Comparison of ENCODE assay signal across 9 mouse cellular contexts in the genomic region with DNA sequence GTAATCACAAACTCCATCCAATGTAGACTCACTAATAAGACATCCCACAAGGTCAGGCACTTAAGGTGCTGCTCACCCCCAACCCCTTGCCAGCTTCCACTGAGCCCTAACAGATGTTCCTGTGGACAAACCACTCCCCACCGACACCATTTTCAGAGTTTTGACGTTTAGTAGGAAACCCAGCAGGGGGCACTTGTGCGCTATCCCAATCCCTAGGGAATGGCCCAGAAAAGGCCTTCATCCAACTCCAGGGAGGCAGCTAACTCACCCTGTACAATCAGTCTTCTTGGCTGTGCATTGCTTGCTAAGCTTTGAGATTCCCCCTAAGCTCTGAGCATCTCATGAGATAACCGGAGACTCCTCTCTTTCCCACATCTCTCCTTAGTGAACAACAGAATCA.
A peak's percentile ranks its signal among the peaks of the same experiment; 100 is the strongest.
DNase-seq lines count a peak whose midpoint lies in the region; ATAC-seq lines count a peak whose summit lies in the region.
"Had no signal": no experiment of that assay in that cellular context is flagged by ENCODE, and none has a peak within 500 bp of the region (broad histone marks: within the 10 kb centered on the region; RNA-seq: fewer than 3 reads in every experiment).

No protein-coding gene starts in this region.

- H3K27ac ChIP-seq in forebrain, embryonic 11.5 days (ENCODE audit: low read depth, low read length) = no peak overlapping the region
- H3K27ac ChIP-seq in forebrain, embryonic 12.5 days = no peak overlapping the region
- H3K27ac ChIP-seq: midbrain, embryonic 12.5 days had no signal

- no peak overlapping the region for H3K4me3 ChIP-seq in forebrain, embryonic 11.5 days (ENCODE audit: low read depth, low read length)
- no peak overlapping the region for H3K4me3 ChIP-seq in forebrain, embryonic 12.5 days (replicated peaks)
- H3K4me3 ChIP-seq: midbrain, embryonic 12.5 days had no signal

- whole genome bisulfite sequencing in forebrain, embryonic 11.5 days = 59% methylated on average over 4 of the region's 4 CpGs
- WGBS in forebrain, embryonic 12.5 days = 65% methylated on average over 4 of the region's 4 CpGs

- ATAC-seq in forebrain, embryonic 11.5 days (replicated peaks; ENCODE audit: low FRiP score) = no peak
- no peak for ATAC-seq in forebrain, embryonic 12.5 days (ENCODE audit: low FRiP score)
- no peak for ATAC-seq in activated CD4-positive, CD25-positive, alpha-beta regulatory T cell, adult 4 months

- no peaks in the 10 kb centered on the region for H3K36me3 ChIP-seq in forebrain, embryonic 11.5 days (ENCODE audit: control insufficient read depth, insufficient read depth, low read length)
- H3K36me3 ChIP-seq in forebrain, embryonic 12.5 days (replicated peaks) = no peaks in the 10 kb centered on the region
- H3K36me3 ChIP-seq: midbrain, embryonic 12.5 days had no signal

- H3K9ac ChIP-seq in forebrain, embryonic 11.5 days (ENCODE audit: low read length) = no peak overlapping the region
- H3K9ac ChIP-seq in forebrain, embryonic 12.5 days = no peak overlapping the region
- H3K9ac ChIP-seq: midbrain, embryonic 12.5 days had no signal

- peak; percentile 50 for DNase-seq in forebrain, embryonic 11.5 days (ENCODE audit: low spot score)
- DNase-seq in ovary, postnatal 36 days (ENCODE audit: low spot score) = peak; percentile 29
- no peak for DNase-seq in ovary, postnatal 10 days (ENCODE audit: low spot score)
- DNase-seq in layer of hippocampus, adult 9-10 months (ENCODE audit: low spot score) = peak; percentile 15
- peak; percentile 38 for DNase-seq in right cerebral cortex, postnatal 4 days
- no peak for DNase-seq in natural killer cell, adult 2 months (ENCODE audit: low spot score in 2 of 2)

- H3K4me2 ChIP-seq in forebrain, embryonic 11.5 days (ENCODE audit: low read depth, low read length, severe bottlenecking) = no peak overlapping the region
- H3K4me2 ChIP-seq in forebrain, embryonic 12.5 days = no peak overlapping the region
- H3K4me2 ChIP-seq: midbrain, embryonic 12.5 days had no signal

- no peaks in the 10 kb centered on the region for H3K9me3 ChIP-seq in forebrain, embryonic 11.5 days (ENCODE audit: control insufficient read depth, low read length)
- H3K9me3 ChIP-seq in forebrain, embryonic 12.5 days = no peaks in the 10 kb centered on the region
- H3K9me3 ChIP-seq: midbrain, embryonic 12.5 days had no signal

- H3K27me3 ChIP-seq in forebrain, embryonic 11.5 days (ENCODE audit: control insufficient read depth, insufficient read depth, low read length) = no peaks in the 10 kb centered on the region
- peaks cover 6% of the 10 kb centered on the region; the same call in 1 of the 2 replicates for H3K27me3 ChIP-seq in forebrain, embryonic 12.5 days
- H3K27me3 ChIP-seq: midbrain, embryonic 12.5 days had no signal

- H3K4me1 ChIP-seq in forebrain, embryonic 11.5 days (replicated peaks; ENCODE audit: control insufficient read depth, insufficient read depth, low read length) = 0 out of 2 replicates have a peak, but pooled peaks cover 2% of the 10 kb centered on the region
- peaks cover 10% of the 10 kb centered on the region for H3K4me1 ChIP-seq in forebrain, embryonic 12.5 days

Comparison
In these comparisons a context has a peak if more than half of its experiments do, and no peak if none do; other contexts are left out.
1. DNase-seq: peak in forebrain, embryonic 11.5 days (single experiment), ovary, postnatal 36 days (single experiment), layer of hippocampus, adult 9-10 months (single experiment) and right cerebral cortex, postnatal 4 days (single experiment); none in ovary, postnatal 10 days (single experiment) and natural killer cell, adult 2 months (0 of 2).